Mouse (Mus musculus): ENCODE measurements around the gene Sept5.

Gene Sept5

DNA sequence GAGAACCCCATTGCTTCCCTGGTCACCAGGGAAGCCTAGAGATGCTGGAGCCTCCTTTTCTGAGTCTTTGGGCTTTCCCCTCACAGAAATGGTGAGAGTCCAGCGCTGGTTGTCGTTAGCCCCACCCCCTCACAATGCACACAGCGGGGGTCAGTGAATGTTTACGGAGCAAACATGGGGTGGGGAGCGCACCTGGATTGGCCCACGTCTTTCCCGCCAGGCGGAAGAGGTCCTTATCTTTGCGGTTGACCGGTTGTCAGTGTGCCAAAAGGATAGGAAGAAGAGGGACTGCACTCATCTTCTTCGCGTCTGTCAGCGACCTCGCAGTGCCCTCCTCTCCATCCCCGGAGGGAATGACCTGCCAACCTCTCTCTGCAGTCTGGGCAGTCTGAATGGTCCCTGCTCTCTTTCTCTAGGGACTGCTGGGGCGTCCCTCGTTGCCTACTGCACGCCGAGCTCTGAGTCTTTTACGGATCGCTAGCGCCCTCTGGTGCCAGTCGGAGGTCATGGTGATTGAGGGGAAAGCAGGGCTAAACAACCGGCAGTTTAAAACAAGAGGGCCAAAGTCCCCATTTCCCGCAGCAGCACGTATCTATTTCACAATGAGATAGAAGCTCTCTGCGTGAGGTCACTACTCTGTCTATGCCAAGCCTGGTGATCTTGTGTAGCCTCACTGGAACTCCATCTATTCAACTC is 12.2 kb downstream of the Sept5 start:
- CTCF ChIA-PET = interaction anchor here (0.5 to 1.7 kb wide), 3 partner anchors 15 to 174 kb away, joined by 3 to 5 read pairs (median 4); no protein-coding TSS in a partner anchor

DNA sequence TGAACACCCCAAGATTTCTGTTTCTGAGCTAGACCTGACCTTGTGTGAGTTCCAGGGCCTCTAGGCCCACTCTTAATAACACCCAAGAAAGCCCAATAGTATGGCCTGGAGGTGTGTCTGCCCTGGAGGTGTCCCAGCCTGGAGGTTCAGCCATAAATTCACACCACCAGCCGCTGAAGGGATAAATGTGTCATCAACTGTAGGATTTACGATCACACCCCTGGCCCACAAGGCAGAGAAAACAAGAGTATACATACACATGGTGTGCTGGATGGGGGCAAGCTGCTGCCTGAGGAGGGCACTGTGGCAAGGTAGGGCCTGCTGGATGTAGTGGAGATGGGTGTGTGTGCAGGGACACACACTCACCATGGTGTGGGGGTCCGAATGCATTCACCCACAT is 16.5 kb downstream of the Sept5 start:
- CTCF ChIA-PET = interaction anchor here (0.7 kb wide), 1 partner anchor 892 kb away, joined by 3 read pairs; no protein-coding TSS in a partner anchor

DNA sequence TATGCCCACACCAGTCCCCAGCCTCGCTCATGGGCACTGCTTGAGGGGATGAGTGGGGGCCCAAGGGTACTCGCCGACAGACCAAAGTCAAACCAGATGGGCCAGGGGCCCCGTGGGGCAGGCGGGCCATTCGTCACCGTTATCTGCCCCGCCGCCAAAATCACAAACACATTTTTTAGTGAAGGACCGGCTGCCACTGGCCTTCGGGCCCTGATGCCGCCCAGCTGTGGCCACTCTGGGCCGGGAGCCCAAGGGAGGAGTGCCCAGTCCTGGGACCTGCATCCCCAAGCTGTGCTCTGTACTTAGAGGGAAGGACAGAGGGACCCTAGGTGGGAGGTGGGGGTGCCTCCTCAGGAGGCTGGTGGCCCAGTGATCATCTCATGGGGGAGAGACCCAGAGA is 18.0 kb downstream of the Sept5 start:
- CTCF ChIA-PET = no interaction called here

DNA sequence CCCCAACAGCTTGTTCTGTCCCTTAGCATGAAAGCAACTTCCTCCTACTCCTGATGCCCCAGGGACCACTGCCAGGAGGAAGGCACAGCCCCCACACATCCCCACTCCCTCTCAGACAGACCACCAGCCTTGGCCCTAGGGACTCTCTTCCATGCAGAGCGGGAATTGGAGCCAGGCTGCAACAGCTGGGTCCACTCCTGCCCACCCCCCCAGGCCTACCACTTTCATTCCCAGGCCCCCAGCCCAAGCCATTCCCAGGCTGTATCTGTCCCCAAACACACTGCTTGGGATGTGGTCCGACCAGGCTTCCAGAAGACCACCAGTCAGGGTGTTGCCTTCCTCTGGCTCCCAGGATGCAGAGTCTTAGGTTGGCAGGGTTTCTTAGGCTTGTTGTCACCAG is 20.7 kb downstream of the Sept5 start:
- CTCF ChIA-PET = no interaction called here

DNA sequence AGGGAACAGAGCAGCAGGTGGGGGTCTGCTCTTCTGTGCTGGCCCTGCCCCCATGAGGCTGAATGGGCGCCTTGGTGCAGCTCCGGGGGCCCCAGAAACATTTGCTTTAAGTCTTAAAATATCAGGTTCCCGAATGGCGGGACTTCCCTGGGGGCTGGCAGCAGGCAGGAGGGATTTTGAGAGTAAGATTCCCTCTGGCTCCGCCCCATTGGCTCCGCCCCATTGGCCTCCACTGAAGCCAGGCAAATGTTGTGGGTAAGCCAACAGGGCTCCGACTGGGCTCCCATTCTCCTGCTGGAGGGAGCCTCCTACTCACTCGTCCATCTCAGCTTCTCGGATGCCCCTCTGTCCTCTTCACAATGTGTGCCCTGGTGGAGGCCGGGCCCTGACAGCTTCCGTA is 21.5 kb downstream of the Sept5 start:
- CTCF ChIA-PET = no interaction called here

DNA sequence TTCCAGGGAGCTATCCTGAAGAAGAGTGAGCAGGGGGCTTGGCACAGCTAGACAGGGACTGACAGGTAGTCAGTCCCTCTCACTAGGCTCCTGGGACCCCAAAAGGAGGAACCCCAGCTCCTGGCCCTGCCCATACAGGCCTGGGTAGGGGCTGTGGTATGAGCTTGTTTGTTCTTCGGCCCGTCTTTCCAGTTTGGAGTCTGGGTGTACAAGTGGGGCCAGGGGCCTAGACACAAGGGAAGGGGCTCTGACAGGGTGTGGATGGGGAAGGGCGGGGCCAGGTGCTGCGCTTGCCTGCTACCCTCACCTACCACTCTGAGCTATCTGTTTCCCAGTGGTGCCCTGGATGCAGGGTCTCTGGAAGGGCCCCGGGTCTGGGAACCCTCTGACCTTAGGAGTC is 24.0 kb downstream of the Sept5 start:
- CTCF ChIA-PET = no interaction called here

DNA sequence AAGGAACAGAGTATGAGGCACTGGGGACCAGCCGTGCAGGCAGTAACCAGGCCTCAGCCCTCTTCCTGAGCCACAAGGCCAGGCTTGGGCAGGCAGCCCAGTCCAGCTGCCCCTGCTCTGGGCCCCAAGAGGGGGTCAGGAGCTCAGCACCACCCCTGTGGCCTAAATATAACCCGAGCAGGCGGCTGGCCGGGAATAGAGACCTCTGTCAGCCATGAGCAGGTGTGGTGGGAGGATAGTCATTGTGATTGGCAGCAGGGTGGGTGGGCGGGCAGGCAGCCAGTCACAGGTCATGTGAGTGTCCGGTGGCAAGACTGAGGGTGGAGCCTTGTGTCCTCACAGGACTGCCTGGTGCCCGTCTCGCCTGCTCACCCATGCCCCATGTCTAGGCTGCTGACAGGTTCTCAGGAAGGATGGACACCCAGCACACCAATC is 25.5 kb downstream of the Sept5 start:
- CTCF ChIA-PET = no interaction called here

DNA sequence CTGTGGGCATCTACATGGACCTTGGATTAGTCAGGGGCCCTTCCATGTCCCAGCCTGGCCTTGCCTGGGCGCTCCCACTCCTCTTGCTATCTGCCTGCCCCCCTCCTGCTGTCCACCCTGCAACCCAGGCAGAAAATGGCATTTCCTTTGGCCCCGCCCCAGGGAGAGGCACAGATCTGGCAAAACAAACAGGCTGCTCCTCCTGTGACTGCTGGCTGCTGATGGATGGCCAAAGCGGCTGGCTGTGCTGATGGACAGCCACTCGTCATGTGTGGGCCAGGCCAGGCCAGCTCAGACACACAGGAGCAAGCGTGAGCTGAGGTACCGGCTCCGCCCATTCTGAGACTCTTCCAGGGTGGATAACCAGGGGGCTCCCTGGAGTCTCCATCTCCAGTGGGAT is 28.3 kb downstream of the Sept5 start:
- CTCF ChIA-PET = interaction anchor here (1.0 kb wide), 1 partner anchor 26 kb away, joined by 3 read pairs; no protein-coding TSS in a partner anchor

DNA sequence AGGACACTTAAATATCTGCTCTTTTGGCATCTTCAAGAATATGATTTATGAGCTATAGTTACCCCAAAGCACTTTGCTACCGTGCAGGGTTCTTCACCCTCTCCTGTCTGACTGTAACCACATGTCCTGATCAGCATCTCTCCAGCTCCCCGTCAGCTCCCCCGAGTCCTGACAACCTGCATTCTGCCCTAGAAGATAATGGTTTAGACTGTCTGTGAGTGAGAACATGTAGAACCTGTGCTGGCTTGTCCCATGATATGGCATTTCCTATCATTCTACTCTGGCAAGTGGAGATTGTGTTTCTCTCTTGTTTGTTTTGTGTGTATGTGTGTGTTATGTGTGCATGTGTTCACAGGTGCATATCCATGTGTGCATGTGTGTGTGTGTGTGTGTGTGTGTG is 31.7 kb downstream of the Sept5 start:
- CTCF ChIA-PET = no interaction called here

DNA sequence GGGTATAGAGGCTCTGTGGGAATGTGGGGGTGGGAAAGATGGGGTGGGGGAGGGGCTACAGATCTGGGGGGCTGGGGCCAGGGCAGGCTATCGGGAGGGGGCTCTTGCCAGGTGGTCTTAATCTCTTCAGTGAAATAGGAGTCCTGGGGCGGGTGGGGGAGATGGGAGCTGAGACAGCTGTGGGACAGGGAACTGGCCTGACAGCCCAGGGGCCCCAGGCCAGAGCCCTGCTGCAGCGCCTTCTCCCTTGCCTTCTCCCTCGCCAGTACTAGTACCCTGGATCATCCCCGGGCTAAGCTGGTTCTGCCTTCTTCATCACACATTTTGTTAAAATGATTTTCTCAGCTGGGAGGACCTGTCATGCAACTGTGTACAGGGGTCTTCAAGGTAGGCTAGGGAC is 33.5 kb downstream of the Sept5 start:
- CTCF ChIA-PET = no interaction called here

DNA sequence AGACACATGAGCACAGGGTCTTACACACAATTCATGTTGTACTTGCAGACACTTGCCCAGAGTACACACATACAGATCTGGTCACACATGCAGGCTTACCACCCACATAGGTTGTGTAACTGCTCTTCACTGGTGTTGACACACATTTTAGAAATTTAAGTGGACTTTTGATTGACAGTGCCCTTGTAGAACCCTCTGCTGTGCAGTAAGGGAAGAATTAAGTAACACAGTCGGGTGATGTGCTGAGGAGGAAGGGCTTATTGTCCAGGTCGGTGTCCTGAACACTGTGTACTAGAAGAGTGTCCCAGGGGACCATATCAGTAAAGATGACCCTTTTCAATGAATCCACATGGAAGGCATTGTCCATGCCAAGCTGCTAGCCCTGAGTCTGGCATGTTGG is 35.8 kb downstream of the Sept5 start:
- CTCF ChIA-PET = no interaction called here

DNA sequence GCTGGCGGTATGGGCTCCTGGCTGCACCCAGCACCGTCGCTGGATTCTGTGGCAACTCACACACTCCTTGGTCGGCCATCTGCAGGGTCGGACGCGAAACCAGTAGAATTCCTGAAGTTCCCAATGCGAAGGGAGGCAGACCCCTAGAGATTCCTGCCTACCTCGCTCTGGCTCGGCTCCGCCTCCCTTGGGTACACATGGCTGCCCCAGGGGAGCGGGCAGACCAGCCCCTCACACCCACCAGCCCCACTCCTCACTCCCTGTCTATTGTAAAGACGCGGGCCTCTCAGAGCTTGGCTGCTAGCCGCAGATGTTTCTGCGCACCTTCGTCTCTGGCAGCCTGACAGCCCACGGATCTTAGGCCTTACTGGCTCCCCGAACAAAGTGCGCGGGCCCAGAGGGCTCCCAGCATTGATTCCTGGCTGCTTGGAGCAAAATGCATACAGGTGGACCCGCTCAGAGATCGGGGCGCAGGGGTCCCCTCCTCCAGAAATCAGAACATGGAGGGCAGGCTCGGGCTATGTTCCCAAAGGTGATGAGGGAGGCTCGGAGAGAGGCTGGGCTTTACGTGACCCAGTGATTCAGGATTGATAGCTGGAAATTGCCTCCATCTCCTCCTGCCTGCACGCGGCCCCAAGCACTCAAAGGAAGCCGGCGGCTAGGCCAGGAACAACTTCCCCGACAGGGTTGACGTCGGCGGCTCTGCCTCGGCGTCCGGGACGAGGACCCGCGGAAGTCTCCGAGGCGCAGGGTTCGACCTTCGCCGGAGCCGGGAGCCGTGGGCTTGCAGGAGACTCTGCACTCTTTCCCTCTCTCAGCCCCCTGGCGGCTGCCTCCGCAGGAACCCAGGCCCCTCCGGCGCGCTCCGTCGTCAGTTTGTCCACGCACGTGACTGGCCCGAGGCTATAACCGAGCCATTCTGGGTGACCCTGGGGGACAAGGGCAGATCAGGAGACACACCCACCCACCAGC is 38.4 kb downstream of the Sept5 start:
- CTCF ChIA-PET = no interaction called here

DNA sequence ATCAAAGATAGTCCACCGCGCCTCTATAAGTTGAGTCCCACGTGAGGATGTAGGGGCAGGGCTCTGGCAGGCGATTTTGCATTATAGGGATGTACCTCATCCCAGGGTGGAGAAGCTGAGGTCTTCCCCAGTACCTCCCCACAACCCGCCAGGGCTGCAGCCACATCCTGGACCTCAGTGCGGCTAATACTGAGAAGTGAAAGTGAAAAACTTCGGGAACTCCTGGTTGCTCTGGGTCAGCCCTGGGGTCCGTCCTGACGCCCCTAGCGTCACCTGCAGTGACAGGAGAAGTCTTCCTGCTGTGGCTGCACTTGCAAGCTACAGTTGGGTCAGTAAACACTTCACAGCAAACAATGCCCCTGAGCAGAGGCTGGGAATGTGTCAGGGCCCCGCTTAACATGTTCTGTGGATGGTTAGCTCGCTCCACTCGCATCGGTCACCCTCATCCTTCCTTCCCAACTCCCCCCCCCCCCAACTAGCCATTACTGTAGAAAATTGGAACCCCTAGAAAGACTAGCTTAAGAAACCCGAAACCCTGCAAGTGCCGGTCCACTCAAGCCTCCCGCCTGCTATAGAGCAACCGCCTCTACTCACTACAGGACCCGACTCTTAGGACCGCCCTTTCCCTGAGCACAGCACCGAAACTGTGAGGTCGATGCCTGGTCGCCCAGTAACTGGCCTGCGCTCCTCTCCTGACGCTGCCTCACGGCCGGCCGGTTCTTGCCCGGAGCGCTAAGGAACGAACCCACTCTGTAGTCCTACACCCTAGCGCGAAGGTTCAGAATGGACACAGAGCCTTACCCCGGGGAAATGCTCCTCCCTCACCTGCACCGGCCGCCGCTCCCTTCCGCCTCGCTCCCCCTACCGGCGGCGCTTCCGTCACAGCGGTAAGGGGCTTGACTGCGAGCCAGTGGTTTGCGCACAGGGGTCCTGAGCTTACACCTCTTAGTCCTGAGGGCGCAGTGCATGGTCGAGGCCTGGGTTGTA is 39.7 kb downstream of the Sept5 start, which contains the start of gene Tbx1:
Gene Tbx1, minus strand, starts transcription at position 868 of the 987 bp plus-strand sequence.
- CTCF ChIA-PET = no interaction called here

DNA sequence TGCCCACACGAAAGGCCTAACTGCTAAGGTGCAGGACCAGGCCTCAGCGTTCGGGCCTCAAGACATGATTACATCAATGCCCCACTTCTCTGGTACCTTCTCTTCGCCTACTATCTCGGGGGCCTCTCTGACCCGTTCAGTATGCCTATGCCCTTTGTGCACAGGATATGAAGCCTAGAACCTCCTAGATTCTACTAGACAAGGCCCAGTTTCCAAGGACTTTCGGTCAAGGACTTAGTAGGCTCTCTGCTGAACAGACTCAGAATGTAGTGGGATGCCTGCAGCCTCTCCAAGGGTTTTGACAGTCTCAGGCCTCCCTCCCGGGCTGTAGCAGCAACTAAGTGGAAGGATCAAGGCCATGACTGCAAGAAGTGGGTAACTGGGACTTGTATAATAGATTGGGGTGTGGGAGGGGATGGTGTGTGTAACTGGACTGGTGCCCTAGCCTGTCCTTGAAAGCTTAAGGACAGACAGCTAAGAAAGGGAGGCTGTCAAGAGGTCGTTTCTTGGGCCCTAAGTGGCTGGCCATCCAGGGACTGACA is 40.6 kb downstream of the Sept5 start:
- CTCF ChIA-PET = no interaction called here

DNA sequence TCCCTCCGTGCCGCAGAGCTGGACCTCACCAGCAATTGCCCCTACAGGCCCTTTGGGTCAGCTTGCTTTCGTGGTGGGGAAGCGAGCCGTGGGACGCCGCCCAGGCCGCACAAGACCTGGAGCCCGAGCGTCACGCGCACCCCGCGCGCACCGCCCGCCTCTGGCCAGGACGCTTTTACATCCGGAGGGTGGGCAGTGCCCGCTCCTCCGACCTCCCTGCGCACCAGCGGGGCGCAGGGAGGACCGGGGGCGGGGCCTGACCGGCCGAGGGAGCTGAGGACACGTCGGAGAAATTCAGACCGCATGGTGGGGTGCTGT is 41.1 kb downstream of the Sept5 start:
- CTCF ChIA-PET = interaction anchor here (0.7 kb wide), 1 partner anchor 286 kb away, joined by 3 read pairs; no protein-coding TSS in a partner anchor

DNA sequence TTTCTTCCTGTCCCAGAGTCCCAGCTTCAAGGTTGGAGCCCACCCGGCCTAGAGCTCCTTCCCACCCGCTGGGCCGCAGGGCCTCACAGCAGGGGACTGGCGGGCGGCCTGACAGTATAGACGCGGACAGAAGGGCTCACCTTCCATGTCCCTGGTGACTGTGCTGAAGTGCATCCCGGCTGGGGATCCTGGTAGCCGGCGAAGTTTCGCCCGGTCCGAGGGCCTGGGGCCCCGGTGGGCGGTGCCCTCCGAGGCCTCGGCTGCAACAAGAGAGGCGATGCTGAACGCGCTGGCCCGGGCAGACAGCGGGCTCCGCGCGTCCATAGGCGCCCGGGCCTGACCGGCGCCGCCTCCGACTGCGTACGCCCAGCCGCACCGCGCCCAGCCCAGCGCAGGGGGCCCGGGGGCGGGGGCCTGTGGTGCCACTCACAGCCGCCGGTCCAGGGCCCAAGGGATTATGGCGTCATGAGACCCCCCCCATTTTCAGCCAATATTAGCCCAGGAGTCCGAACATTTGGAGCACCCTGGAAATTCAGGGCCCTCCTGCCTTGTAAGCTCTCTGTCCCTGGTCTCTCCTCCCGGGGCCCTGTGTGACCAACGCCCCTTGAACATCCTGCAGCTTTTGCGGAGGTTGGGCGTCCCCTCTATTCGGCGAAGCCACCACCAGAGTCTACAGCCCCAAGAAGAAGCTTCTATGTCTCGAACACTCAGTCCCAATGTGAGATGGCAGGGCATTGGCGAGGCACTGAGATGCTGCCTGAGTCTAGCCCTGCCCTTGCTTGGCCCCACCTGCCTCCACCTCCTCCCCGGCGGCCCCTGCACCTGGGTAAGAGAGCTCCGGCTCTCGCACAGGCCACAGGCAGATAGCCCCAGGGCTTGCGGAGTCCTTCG is 41.7 kb downstream of the Sept5 start:
- CTCF ChIA-PET = interaction anchor here (0.7 kb wide), 1 partner anchor 286 kb away, joined by 3 read pairs; no protein-coding TSS in a partner anchor

DNA sequence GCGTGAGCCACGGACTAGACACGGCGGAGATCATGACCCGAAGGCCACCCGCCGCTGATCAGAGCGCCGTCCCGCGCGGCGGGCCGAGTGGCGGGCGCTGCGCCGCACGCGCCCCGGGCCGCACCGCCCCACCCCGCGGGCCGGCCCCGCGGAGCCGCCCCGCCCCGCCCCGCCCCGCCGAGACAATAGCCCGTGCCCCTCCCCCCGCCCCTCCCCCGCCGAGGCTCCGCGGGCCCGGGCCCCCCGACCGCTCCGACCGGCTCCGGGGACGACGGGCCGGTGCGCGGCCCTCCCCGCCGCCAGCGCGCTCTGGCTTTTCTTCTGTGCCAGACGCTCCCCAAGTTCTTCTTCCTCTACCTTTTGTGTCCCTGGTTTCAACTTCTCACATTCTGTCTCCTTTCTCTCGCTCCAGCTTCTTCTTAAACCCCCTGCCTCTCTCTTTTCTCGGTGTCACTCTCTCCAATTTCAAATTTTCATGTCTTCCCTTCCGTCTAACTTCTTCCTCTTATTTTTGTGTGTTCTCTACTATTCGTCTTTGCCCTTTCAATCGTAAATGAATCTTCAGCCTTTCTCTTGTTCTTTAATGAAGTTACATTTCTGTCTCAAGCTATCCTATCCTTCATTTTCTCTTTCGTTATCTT is 42.7 kb downstream of the Sept5 start:
- CTCF ChIA-PET = no interaction called here

DNA sequence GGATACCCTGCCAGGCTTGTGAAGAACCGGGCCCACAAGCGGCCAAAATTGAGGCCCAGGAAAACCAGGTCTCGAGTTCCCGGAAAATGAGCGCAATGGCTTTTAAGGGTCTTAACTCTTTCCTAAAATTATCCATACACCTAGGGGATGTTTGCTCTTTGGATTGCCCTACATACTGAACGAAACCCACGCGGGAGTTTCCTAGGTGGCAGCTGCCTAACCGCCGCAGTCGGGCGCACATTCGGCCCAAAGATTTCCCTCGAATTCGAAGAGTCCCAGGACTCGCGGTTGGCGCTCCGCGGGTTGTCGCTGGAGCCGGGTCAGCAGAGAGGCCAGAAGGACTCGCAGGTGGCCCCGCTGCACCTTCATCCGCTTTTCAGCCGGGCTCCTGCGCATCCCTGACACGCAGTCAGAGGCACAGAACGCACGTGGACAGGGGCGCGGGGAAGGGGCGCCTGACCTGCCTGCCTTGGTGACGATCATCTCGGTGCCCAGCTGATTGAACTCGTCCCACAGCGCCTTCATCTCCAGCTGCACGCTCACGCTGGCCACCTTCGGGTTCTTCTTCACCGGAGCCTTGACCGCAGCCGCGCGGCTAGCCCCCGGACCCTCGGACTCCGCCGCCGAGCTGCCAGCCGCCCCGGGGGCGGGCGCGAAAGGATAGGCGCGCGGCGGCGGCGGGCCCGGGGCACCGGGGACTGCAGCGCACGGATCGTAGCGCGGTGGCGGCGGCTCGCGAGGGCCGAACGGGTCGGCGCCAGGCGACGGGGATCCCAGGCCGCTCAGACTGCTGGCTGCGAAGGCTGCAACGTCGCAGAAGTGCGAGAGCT is 43.5 kb downstream of the Sept5 start:
- CTCF ChIA-PET = no interaction called here

DNA sequence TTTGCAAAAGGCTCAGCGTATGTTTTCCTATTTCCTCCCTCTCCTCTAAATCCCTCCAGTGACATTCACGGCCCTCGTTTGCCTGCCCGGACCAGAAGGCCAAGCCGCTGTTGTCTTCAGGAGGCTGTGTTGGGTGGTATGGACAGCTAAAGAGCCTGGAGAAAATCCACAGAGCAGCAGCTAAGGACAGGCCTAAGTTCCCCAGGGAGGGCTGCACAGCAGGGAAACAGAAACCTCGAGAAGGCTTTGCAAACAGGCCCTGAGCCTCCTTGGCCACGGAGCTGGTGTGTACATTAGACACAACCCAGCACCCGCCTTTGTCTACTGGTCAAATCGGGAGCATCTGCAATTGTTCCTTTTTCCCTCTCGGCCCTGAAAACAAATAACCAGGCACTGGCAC is 44.1 kb downstream of the Sept5 start:
- CTCF ChIA-PET = no interaction called here
